Comparison of ENCODE assay signal across 25 mouse cellular contexts in the genomic region with DNA sequence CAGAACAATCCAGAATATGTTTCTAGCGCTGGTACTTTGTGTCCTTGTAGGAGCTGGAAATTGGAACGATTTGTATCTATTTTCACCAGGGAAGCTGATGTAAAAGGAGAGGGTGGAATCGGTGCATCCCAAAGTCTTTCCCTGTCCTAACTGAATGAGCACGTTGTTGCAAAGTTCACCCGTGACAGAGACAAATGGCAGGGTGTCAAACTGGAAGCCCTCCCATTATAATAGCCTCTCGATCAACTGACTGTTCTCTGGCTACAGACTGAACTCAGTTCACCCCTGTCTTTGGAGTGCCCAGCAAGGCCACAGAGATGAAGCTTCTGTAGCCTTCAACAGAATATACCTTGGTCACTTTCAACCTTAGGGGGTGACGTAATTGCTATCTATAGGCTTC.
DNase-seq lines count a peak whose midpoint lies in the region; ATAC-seq lines count a peak whose summit lies in the region.
"Had no signal": no experiment of that assay in that cellular context is flagged by ENCODE, and none has a peak within 500 bp of the region (broad histone marks: within the 10 kb centered on the region; RNA-seq: fewer than 3 reads in every experiment).

No protein-coding gene starts in this region.

- peaks cover 25% of the 10 kb centered on the region for H3K4me1 ChIP-seq in kidney, embryonic 15.5 days
- H3K4me1 ChIP-seq: embryonic facial prominence, embryonic 12.5 days; forebrain, embryonic 13.5 days; forebrain, embryonic 15.5 days had no signal

- no peak overlapping the region for H3K4me2 ChIP-seq in kidney, embryonic 15.5 days
- H3K4me2 ChIP-seq: embryonic facial prominence, embryonic 12.5 days; forebrain, embryonic 13.5 days; forebrain, embryonic 15.5 days had no signal

- DNase-seq in kidney, adult 18-20 months: peak; percentile 24
- peak; percentile 72 for DNase-seq in kidney, adult 9 months
- DNase-seq in kidney, postnatal 4 days: no peak
- DNase-seq in testis, postnatal 14 days (ENCODE audit: low spot score): peak; percentile 41
- DNase-seq in testis, postnatal 10 days (ENCODE audit: low spot score): no peak
- DNase-seq in cerebellum, adult 18-20 months: no peak
- DNase-seq: adrenal gland, adult 8-10 months; adrenal gland, postnatal 14 days; adrenal gland, postnatal 36 days; B cell, adult 2 months; cerebellum, adult 11 months; cerebellum, adult 2 months; cerebellum, adult 9-10 months; cerebellum, postnatal 10 days; cerebellum, postnatal 25 days had no signal

- H3K4me3 ChIP-seq in kidney, embryonic 15.5 days (replicated peaks): no peak overlapping the region
- H3K4me3 ChIP-seq: embryonic facial prominence, embryonic 10.5 days; embryonic facial prominence, embryonic 12.5 days; forebrain, embryonic 13.5 days; forebrain, embryonic 15.5 days had no signal

- no peaks in the 10 kb centered on the region for H3K36me3 ChIP-seq in kidney, embryonic 15.5 days
- H3K36me3 ChIP-seq: embryonic facial prominence, embryonic 10.5 days; embryonic facial prominence, embryonic 12.5 days; forebrain, embryonic 15.5 days; G1E had no signal

- no peak for ATAC-seq in kidney, embryonic 15.5 days (replicated peaks; ENCODE audit: low FRiP score)
- ATAC-seq: activated CD4-positive, CD25-positive, alpha-beta regulatory T cell, adult 4 months; CD4-positive, CD25-positive, alpha-beta regulatory T cell, adult 4 months; forebrain, embryonic 13.5 days; forebrain, embryonic 15.5 days; Patski had no signal

- H3K27me3 ChIP-seq in kidney, embryonic 15.5 days: no peaks in the 10 kb centered on the region
- H3K27me3 ChIP-seq: CH12.LX; embryonic facial prominence, embryonic 12.5 days; forebrain, embryonic 13.5 days; forebrain, embryonic 15.5 days had no signal

- H3K9ac ChIP-seq in kidney, embryonic 15.5 days: no peak overlapping the region
- H3K9ac ChIP-seq: embryonic facial prominence, embryonic 12.5 days; forebrain, embryonic 13.5 days; forebrain, embryonic 15.5 days had no signal

- H3K27ac ChIP-seq in kidney, embryonic 15.5 days: no peak overlapping the region
- H3K27ac ChIP-seq: embryonic facial prominence, embryonic 10.5 days; embryonic facial prominence, embryonic 12.5 days; forebrain, embryonic 13.5 days; forebrain, embryonic 15.5 days had no signal

- 49% methylated on average over 7 of the region's 7 CpGs for WGBS in kidney, embryonic 15.5 days

- no peaks in the 10 kb centered on the region for H3K9me3 ChIP-seq in kidney, embryonic 15.5 days (replicated peaks)
- H3K9me3 ChIP-seq: embryonic facial prominence, embryonic 10.5 days; embryonic facial prominence, embryonic 12.5 days; forebrain, embryonic 13.5 days; forebrain, embryonic 15.5 days; G1E had no signal

Comparison
In these comparisons a context has a peak if more than half of its experiments do, and no peak if none do; other contexts are left out.
1. DNase-seq: peak in kidney, adult 18-20 months (single experiment), kidney, adult 9 months (single experiment) and testis, postnatal 14 days (single experiment); none in kidney, postnatal 4 days (0 of 2), testis, postnatal 10 days (single experiment) and cerebellum, adult 18-20 months (0 of 2).